Mouse (Mus musculus) lung, postnatal 25 days (tissue): ENCODE measurements around the gene Mdn1.

Experiments
- DNase-seq: peaks from one replicate; pipeline ENCODE4 v3.0.0; 2022; ENCODE audit warnings: low spot score

The Mdn1 gene

DNA sequence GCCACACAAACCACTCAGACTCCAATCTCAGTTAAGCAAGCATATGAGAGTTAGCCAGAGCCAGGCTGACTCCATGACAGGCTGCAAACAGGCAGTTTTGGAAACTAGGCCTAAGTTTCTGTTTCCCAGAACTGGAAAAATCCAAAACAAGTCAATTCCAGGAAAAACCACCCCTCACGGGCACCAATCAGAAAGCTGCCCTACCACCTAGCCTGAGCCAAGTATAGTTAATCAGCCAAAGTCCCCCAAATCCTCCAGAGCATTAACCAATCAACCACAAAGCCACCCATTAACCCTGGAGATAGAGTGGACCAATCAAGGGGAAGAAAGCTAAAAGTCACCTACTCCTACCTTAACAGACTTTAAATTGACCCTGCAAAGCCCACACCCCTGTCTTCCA lies 130.2 kb downstream of the Mdn1 start:
- DNase-seq: no peak

DNA sequence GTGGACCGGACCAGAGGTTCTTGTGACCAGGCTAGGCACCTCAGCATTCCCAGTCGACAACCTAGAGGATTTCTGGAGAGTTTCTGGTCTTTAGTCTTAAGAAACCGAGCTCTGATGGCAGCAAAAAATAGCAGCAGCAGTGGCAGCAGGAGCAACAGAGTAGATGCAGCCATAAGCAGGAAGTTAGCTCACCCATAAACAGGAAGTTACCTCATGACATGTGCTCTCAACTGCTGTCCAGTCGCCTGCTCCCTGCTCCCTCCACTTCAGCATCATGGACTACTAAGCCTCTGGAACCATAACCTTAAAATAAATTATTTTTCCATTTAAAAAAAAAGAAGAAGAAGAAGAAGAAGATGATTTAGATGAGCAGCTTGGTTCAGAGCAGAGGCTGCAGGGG lies 132.1 kb downstream of the Mdn1 start:
- no peak for DNase-seq

DNA sequence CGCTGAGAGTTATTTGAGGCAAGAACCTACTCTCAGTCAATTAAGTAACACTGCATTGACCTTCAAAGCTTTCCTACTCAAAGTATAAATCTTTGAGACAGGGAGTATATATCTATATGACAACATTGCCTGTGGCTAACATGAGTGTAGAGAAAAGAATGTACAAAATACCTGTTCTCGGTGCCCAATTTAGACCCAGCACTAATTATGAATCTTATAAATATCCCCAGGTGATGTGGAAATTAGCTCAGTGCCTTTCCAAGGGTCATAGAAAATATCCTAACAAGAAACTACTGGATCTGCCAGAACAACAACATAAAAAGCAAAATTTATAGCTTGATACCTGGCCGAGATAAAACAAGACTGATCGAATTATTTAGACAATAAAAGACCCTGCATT lies 142.1 kb downstream of the Mdn1 start:
- no peak for DNase-seq

DNA sequence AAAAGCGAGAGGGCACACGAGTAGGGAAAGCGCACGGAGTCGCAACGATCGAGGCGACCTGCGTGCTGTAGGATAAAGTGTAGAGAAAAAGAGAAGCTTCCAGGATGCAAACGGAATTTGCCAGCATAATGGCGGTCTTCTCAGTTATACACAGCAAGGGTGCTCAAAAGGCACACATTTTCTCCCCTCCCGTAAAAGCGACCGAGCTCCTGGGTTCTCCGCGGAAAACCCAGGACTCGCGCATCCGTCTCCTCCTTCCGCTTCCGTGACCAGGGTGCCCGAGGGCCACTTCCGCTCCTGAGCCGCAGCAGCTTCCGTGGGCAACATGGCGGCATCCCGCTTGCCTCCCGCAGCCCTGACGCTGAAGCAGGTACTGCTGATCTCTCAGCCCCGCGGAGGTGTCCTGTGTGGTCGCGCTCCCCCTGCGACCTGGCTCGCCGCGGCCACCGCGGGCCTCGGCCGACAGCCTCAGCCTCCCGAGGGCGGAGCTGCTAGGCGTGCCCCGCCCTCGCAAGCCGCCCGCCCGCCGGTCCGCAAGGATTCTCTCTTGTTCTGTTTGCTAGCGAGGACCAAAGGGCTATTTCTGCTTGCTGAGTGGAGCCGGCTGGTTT lies 143.2 kb downstream of the Mdn1 start, which contains the start of gene Lyrm2:
TSS of gene Lyrm2 (plus strand) at position 288 of the 611 bp plus-strand sequence.
- DNase-seq: peak; percentile 74

DNA sequence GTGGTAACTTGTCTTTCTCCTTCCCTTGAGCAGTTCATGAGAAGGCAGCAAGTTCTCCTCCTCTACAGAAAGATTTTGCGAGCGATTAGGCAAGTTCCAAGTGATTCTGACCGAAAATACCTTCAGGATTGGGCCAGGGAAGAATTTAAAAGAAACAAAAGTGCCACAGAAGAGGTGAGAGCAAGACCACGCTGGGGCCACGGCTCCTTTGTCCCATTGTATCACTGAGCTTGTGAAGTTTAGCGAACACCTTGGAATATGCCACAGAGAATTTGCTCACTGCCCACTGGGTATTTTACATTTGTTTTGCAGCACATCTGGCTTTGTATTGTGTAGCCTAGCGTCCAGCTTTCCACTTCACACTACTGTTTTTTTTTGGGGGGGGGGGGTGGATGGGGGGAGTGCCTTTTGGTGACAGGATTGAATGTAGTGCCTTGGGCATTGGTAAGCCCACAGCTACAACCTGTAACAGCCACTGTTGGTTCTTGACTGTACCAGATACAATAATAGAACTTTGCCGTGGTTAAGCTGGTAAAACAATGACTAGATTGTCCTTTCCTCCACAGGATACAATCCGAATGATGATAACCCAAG lies 143.8 kb downstream of the Mdn1 start:
- no peak for DNase-seq

DNA sequence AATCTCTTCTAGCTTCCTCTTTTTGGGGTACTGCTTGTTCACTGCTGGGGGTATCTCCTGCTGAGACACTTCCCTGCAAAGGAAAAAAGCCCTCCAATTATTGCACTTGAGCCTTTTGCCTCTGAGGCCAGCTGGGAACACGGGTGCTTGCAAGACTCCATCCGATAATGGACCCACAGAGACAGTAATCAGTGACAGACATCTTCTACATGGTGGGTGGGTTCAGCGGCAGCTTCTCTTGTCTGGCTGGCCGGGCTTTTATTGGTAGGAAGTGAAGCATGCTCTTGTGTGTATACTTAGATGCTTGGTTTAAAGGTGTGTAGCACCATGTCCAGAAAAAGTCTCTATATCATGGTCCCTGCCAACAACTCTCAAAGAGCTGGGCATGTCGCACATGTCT lies 160.6 kb downstream of the Mdn1 start:
- no peak for DNase-seq

DNA sequence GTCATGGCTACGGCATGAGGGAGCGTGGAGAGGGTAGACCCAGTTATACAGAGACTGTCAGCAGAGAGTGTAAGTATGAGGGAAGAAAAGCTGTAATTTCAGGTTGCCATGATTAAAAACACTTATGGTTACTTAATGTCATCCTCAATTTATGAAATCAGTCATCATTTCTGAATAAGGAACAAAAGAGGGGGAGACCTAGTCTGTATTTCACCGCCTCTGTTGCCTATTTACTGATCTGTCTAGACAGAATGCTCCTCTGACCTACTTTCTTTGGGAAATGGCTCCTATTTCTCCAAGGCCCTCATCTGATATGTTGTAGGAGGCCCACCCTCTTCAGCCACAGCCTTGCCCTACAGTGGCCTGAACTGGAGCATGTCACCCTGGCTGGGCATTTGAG lies 163.8 kb downstream of the Mdn1 start:
- DNase-seq: no peak

DNA sequence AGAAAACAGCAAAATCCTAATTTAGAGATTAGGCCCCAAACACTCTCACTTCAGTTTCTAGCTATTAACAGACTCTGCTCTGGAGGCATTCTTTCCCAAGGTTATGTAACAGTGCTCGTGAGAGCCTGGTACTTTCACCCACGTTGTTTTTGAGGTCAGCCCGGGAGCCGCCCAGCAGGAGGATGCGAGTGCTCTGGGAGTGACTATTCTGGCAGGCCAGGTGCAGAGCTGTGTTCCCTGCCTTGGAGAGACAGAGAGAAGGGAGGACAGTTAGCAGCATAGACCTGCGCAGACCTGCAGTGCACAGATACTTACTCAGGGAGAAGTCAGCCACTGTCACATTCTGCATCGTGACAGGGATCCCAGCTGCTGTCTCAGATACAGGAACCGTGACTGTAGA lies 167.3 kb downstream of the Mdn1 start:
- DNase-seq: peak; percentile 16
